Mouse (Mus musculus) forebrain, embryonic 15.5 days (tissue): Measurements from ENCODE around the gene Fah. TPM values are rescaled to one million over a fixed set of nuclear protein-coding genes. Genes with fewer than 3 reads are reported as not detected.

ENCODE experiments used
- ATAC-seq: fragments of 200-750 bp; cut with Nextera tagmentation; replicated peaks from 2 replicates; pipeline ENCODE4 v1.8.0; 2017; ENCODE audit warnings: mild to moderate bottlenecking, moderate TSS enrichment, moderate library complexity
- H3K27ac ChIP-seq: fragments of 300-500 bp; sonication (generic); replicated peaks from 2 replicates; pipeline ENCODE4 v1.5.1; 2015; ENCODE audit warnings: mild to moderate bottlenecking, inconsistent platforms
- H3K27me3 ChIP-seq: fragments of 300-500 bp; sonication (generic); 2 replicates; pipeline ENCODE4 v1.6.1; 2015; ENCODE audit warnings: inconsistent platforms
- H3K36me3 ChIP-seq: fragments of 300-500 bp; sonication (generic); 2 replicates; pipeline ENCODE4 v1.6.1; 2015; ENCODE audit warnings: mild to moderate bottlenecking, inconsistent platforms
- H3K4me1 ChIP-seq: fragments of 300-500 bp; sonication (generic); 2 replicates; pipeline ENCODE4 v1.6.1; 2015; ENCODE audit warnings: inconsistent platforms
- H3K4me2 ChIP-seq: fragments of 300-500 bp; sonication (generic); replicated peaks from 2 replicates; pipeline ENCODE4 v1.6.1; 2015; ENCODE audit warnings: mild to moderate bottlenecking, inconsistent platforms
- H3K4me3 ChIP-seq: fragments of 300-500 bp; sonication (generic); 2 replicates; pipeline ENCODE4 v1.5.1; 2015; ENCODE audit warnings: mild to moderate bottlenecking, inconsistent platforms
- H3K9ac ChIP-seq: fragments of 300-500 bp; sonication (generic); replicated peaks from 2 replicates; pipeline ENCODE4 v1.6.1; 2015; ENCODE audit warnings: mild to moderate bottlenecking, inconsistent platforms
- H3K9me3 ChIP-seq: fragments of 300-500 bp; sonication (generic); 2 replicates; pipeline ENCODE4 v1.6.1; 2016; ENCODE audit warnings: inconsistent platforms
- WGBS: fragments of 180-500 bp; shearing (Covaris S2); methylation state at CpG from one replicate; pipeline ENCODE4 v1.1.7; 2015; ENCODE audit warnings: mixed read lengths; 5-methylcytosine and 5-hydroxymethylcytosine counted together
- polyA plus RNA-seq: library from polyadenylated mRNA; unstranded; fragments of >200 nt; fragmentation: Nextera tagmentation; extraction: Ambion mirVana; gene quantifications from 2 replicates; pipeline ENCODE4 v1.2.1, GENCODE M21; 2015

Fah gene
- polyA plus RNA-seq: 6.1 and 6.8 TPM in 2 replicates

- H3K4me3 ChIP-seq: peak within 1 kb of the TSS; percentile 53
- no peak within 1 kb of the TSS for H3K27ac ChIP-seq
- no peaks in the 10 kb centered on the region for H3K27me3 ChIP-seq
- H3K4me2 ChIP-seq: peak within 1 kb of the TSS; percentile 70
- H3K9ac ChIP-seq: peak within 1 kb of the TSS; percentile 56
- no peaks in the 10 kb centered on the region for H3K9me3 ChIP-seq
- no peaks in the 10 kb centered on the region for H3K36me3 ChIP-seq
- peaks cover 9% of the 10 kb centered on the region; the same call in 1 of the 2 replicates for H3K4me1 ChIP-seq
- WGBS: under 1% methylated on average over 9 of the region's 10 CpGs
- ATAC-seq: peak; percentile 30
Observed at GRCm38 (mm10) chr7:84606293-84606749, at the start of gene Fah. Gene Fah (minus strand): TSS chr7:84606722.

- no peak for ATAC-seq
- whole genome bisulfite sequencing: 88% methylated on average over 2 of the region's 2 CpGs
Observed at GRCm38 (mm10) chr7:84652740-84653139, 46.2 kb upstream of the Fah start.

GRCm38 (mm10) chr7:84651987-84652321 lies 45.4 kb upstream of the Fah start:
- Histone ChIP-seq H3K9me3 (no peaks in the 10 kb centered on the region), H3K4me3 (no peak overlapping the region), H3K36me3 (no peaks in the 10 kb centered on the region), H3K27me3 (no peaks in the 10 kb centered on the region), H3K9ac (no peak overlapping the region), H3K27ac (no peak overlapping the region), H3K4me2 (no peak overlapping the region), H3K4me1 (no peaks in the 10 kb centered on the region)
- ATAC-seq: no peak
- WGBS: 76% methylated on average over 2 of the region's 2 CpGs

More at GRCm38 (mm10) chr7:84652740-84653139, 46.2 kb upstream of the Fah start:
- Histone ChIP-seq H3K27ac (no peak overlapping the region), H3K9me3 (no peaks in the 10 kb centered on the region), H3K27me3 (no peaks in the 10 kb centered on the region), H3K36me3 (no peaks in the 10 kb centered on the region), H3K4me2 (no peak overlapping the region), H3K4me3 (no peak overlapping the region), H3K4me1 (no peaks in the 10 kb centered on the region), H3K9ac (no peak overlapping the region)

GRCm38 (mm10) chr7:84651303-84651986 lies 44.9 kb upstream of the Fah start:
- Histone ChIP-seq H3K4me3 (no peak overlapping the region), H3K36me3 (no peaks in the 10 kb centered on the region), H3K4me2 (no peak overlapping the region), H3K9ac (no peak overlapping the region), H3K27ac (no peak overlapping the region), H3K9me3 (no peaks in the 10 kb centered on the region), H3K4me1 (no peaks in the 10 kb centered on the region), H3K27me3 (no peaks in the 10 kb centered on the region)
- WGBS: 92% methylated on average over 4 of the region's 4 CpGs
- ATAC-seq: no peak

- Histone ChIP-seq H3K4me3 (no peak overlapping the region), H3K4me2 (no peak overlapping the region), H3K36me3 (no peaks in the 10 kb centered on the region), H3K27ac (no peak overlapping the region), H3K27me3 (no peaks in the 10 kb centered on the region), H3K9me3 (no peaks in the 10 kb centered on the region), H3K4me1 (no peaks in the 10 kb centered on the region), H3K9ac (no peak overlapping the region)
- 88% methylated on average over 2 of the region's 2 CpGs for WGBS
- ATAC-seq: no peak
Observed at GRCm38 (mm10) chr7:84649016-84649415, 42.5 kb upstream of the Fah start.

GRCm38 (mm10) chr7:84646256-84646655 lies 39.7 kb upstream of the Fah start:
- no peak for ATAC-seq
- H3K4me2 ChIP-seq: no peak overlapping the region
- no peaks in the 10 kb centered on the region for H3K9me3 ChIP-seq
- H3K27ac ChIP-seq: no peak overlapping the region
- H3K4me3 ChIP-seq: no peak overlapping the region
- H3K4me1 ChIP-seq: no peaks in the 10 kb centered on the region
- H3K27me3 ChIP-seq: no peaks in the 10 kb centered on the region
- no peak overlapping the region for H3K9ac ChIP-seq
- 14% methylated on average over 1 of the region's 1 CpGs for WGBS
- no peaks in the 10 kb centered on the region for H3K36me3 ChIP-seq

GRCm38 (mm10) chr7:84643270-84643998 lies 36.9 kb upstream of the Fah start:
- H3K27ac ChIP-seq: no peak overlapping the region
- no peaks in the 10 kb centered on the region for H3K27me3 ChIP-seq
- H3K4me3 ChIP-seq: no peak overlapping the region
- H3K9ac ChIP-seq: no peak overlapping the region
- ATAC-seq: no peak
- no peaks in the 10 kb centered on the region for H3K36me3 ChIP-seq
- H3K4me2 ChIP-seq: no peak overlapping the region
- no peaks in the 10 kb centered on the region for H3K9me3 ChIP-seq
- H3K4me1 ChIP-seq: no peaks in the 10 kb centered on the region
- 98% methylated on average over 6 of the region's 6 CpGs for WGBS

GRCm38 (mm10) chr7:84642159-84642928 lies 35.8 kb upstream of the Fah start:
- H3K27me3 ChIP-seq: no peaks in the 10 kb centered on the region
- H3K9me3 ChIP-seq: no peaks in the 10 kb centered on the region
- no peaks in the 10 kb centered on the region for H3K4me1 ChIP-seq
- no peak overlapping the region for H3K27ac ChIP-seq
- ATAC-seq: no peak
- no peaks in the 10 kb centered on the region for H3K36me3 ChIP-seq
- 88% methylated on average over 6 of the region's 6 CpGs for WGBS
- no peak overlapping the region for H3K9ac ChIP-seq
- H3K4me2 ChIP-seq: no peak overlapping the region
- no peak overlapping the region for H3K4me3 ChIP-seq

GRCm38 (mm10) chr7:84636939-84637338 lies 30.4 kb upstream of the Fah start:
- no peak overlapping the region for H3K4me2 ChIP-seq
- H3K27ac ChIP-seq: no peak overlapping the region
- H3K9ac ChIP-seq: no peak overlapping the region
- H3K9me3 ChIP-seq: no peaks in the 10 kb centered on the region
- no peaks in the 10 kb centered on the region for H3K27me3 ChIP-seq
- no peaks in the 10 kb centered on the region for H3K4me1 ChIP-seq
- H3K36me3 ChIP-seq: peaks cover 8% of the 10 kb centered on the region; the same call in 1 of the 2 replicates
- ATAC-seq: no peak
- no peak overlapping the region for H3K4me3 ChIP-seq

- Histone ChIP-seq H3K9me3 (no peaks in the 10 kb centered on the region), H3K36me3 (peaks cover 19% of the 10 kb centered on the region; the same call in 1 of the 2 replicates), H3K27me3 (no peaks in the 10 kb centered on the region), H3K27ac (no peak overlapping the region), H3K4me3 (no peak overlapping the region), H3K4me2 (no peak overlapping the region), H3K9ac (no peak overlapping the region), H3K4me1 (no peaks in the 10 kb centered on the region)
- ATAC-seq: no peak
- 90% methylated on average over 3 of the region's 3 CpGs for WGBS
Observed at GRCm38 (mm10) chr7:84631878-84632277, 25.4 kb upstream of the Fah start.

- 95% methylated on average over 4 of the region's 4 CpGs for WGBS
- no peak overlapping the region for H3K9ac ChIP-seq
- H3K36me3 ChIP-seq: peaks cover 12% of the 10 kb centered on the region; the same call in 1 of the 2 replicates
- H3K4me2 ChIP-seq: no peak overlapping the region
- ATAC-seq: no peak
- H3K4me3 ChIP-seq: no peak overlapping the region
- no peaks in the 10 kb centered on the region for H3K27me3 ChIP-seq
- H3K9me3 ChIP-seq: no peaks in the 10 kb centered on the region
- no peaks in the 10 kb centered on the region for H3K4me1 ChIP-seq
- H3K27ac ChIP-seq: no peak overlapping the region
Observed at GRCm38 (mm10) chr7:84623718-84624117, 17.2 kb upstream of the Fah start.

GRCm38 (mm10) chr7:84620956-84621355 lies 14.4 kb upstream of the Fah start:
- no peaks in the 10 kb centered on the region for H3K9me3 ChIP-seq
- H3K4me3 ChIP-seq: no peak overlapping the region
- H3K9ac ChIP-seq: no peak overlapping the region
- H3K36me3 ChIP-seq: peaks cover 17% of the 10 kb centered on the region; the same call in 1 of the 2 replicates
- no peaks in the 10 kb centered on the region for H3K4me1 ChIP-seq
- ATAC-seq: no peak
- H3K4me2 ChIP-seq: no peak overlapping the region
- H3K27me3 ChIP-seq: no peaks in the 10 kb centered on the region
- H3K27ac ChIP-seq: no peak overlapping the region
- WGBS: 93% methylated on average over 3 of the region's 3 CpGs
